Mouse (Mus musculus): ENCODE data around the gene Pcgf1. TPM values are rescaled to one million over a fixed set of nuclear protein-coding genes. Genes with fewer than 3 reads are reported as not detected.

The Pcgf1 gene
- polyA plus RNA-seq, 1 experiment from 2014 or later, result 25.1 TPM

GRCm38 (mm10) chr6:83117165-83117438, 39.4 kb downstream of the Pcgf1 start:
- Histone ChIP-seq H3K27ac (ENCODE audit: low read length) (no peak overlapping the region), H3K4me1 (ENCODE audit: control insufficient read depth, insufficient read depth, low read length) (peaks cover 24% of the 10 kb centered on the region), H3K9ac (ENCODE audit: low read length) (0 out of 2 replicates have a peak overlapping the region, but pooled peaks have one; percentile 93), H3K4me3 (replicated peaks; ENCODE audit: low read length) (no peak overlapping the region), H3K4me2 (ENCODE audit: low read depth, low read length) (no peak overlapping the region), H3K27me3 (ENCODE audit: control insufficient read depth, insufficient read depth, low read length) (no peaks in the 10 kb centered on the region), H3K36me3 (ENCODE audit: control insufficient read depth, insufficient read depth, low read length) (peaks cover 12% of the 10 kb centered on the region), H3K9me3 (replicated peaks; ENCODE audit: control insufficient read depth, low read length) (no peaks in the 10 kb centered on the region)
- ATAC-seq (ENCODE audit: insufficient read depth, low FRiP score), result no peak
- 72% methylated on average over 4 of the region's 4 CpGs for WGBS

GRCm38 (mm10) chr6:83117616-83118015, 39.9 kb downstream of the Pcgf1 start:
- WGBS, result 85% methylated on average over 13 of the region's 13 CpGs
- H3K27ac ChIP-seq (ENCODE audit: low read length), result no peak overlapping the region
- no peak overlapping the region for H3K4me3 ChIP-seq (replicated peaks; ENCODE audit: low read length)
- no peaks in the 10 kb centered on the region for H3K27me3 ChIP-seq (ENCODE audit: control insufficient read depth, insufficient read depth, low read length)
- H3K9ac ChIP-seq (ENCODE audit: low read length), result peak overlapping the region; percentile 25; the same call in 1 of the 2 replicates
- peaks cover 28% of the 10 kb centered on the region for H3K4me1 ChIP-seq (ENCODE audit: control insufficient read depth, insufficient read depth, low read length)
- H3K36me3 ChIP-seq (ENCODE audit: control insufficient read depth, insufficient read depth, low read length), result peaks cover 12% of the 10 kb centered on the region
- no peak for ATAC-seq (ENCODE audit: insufficient read depth, low FRiP score)
- no peak overlapping the region for H3K4me2 ChIP-seq (ENCODE audit: low read depth, low read length)
- H3K9me3 ChIP-seq (replicated peaks; ENCODE audit: control insufficient read depth, low read length), result no peaks in the 10 kb centered on the region

DNA sequence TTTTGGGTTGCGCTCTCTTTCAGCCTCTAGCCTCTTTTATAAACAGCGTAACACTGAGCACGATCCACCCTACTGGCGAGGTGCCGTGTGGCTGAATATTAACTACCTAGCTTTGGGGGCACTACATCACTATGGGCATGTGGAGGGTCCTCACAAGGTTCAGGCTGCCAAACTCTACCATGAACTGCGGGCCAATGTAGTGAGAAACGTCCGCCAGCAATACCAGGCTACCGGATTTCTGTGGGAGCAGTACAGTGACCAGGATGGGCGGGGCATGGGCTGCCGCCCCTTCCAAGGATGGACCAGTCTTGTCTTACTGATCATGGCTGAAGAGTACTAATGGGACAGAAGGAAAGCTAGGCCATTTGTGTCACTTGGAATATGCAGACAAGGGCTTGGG, 40.7 kb downstream of the Pcgf1 start:
- WGBS, result 78% methylated on average over 11 of the region's 11 CpGs
- peaks cover 34% of the 10 kb centered on the region for H3K4me1 ChIP-seq (ENCODE audit: control insufficient read depth, insufficient read depth, low read length)
- H3K27me3 ChIP-seq (ENCODE audit: control insufficient read depth, insufficient read depth, low read length), result no peaks in the 10 kb centered on the region
- peaks cover 12% of the 10 kb centered on the region for H3K36me3 ChIP-seq (ENCODE audit: control insufficient read depth, insufficient read depth, low read length)
- ATAC-seq (ENCODE audit: insufficient read depth, low FRiP score), result no peak
- H3K27ac ChIP-seq (ENCODE audit: low read length), result no peak overlapping the region
- H3K9ac ChIP-seq (ENCODE audit: low read length), result no peak overlapping the region
- H3K4me3 ChIP-seq (replicated peaks; ENCODE audit: low read length), result no peak overlapping the region
- no peak overlapping the region for H3K4me2 ChIP-seq (ENCODE audit: low read depth, low read length)
- H3K9me3 ChIP-seq (replicated peaks; ENCODE audit: control insufficient read depth, low read length), result no peaks in the 10 kb centered on the region

DNA sequence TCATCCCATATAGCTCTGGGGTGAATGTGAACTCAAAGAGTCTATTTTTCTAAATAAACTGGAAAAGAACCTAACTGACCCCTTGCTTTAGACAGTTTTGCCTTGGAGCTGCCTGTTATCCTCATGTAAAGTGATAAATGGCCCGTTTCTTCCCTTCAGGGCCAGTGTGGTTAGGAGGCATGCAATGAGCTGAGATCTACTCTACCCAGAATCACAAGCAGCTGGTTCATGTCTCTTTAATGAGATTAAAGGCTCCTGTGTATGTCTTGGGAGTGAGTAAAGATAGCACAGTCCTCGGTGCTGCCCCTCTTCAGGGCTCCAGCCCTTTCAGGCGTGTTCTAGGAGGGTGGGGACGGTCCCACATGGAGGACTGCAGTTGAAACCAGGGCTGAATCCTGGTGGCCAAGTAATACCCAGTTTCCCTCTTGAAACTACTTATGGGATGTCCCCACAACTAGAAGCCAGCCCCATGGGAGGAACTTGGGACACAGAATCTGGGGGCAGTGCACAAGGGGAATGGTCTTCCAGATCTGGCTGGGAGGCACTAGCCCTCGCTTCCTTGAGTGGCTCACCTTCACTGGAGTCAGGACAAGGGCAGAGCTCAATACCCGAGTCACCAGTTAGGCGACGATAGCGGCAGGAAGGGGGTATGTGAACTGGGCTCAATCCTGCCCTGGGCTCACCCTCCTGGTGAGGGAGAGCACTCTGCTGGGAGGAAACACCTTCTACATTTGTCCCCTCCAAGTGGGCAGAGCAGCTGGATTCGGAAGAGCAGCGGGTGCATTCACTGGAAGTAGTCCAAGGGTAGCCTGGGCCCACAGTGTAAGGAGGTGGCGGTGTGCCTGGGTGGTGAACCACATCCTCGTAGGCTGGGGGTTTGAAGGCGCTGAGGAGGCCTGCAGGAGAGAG, 41.4 kb downstream of the Pcgf1 start:
- peaks cover 12% of the 10 kb centered on the region for H3K36me3 ChIP-seq (ENCODE audit: control insufficient read depth, insufficient read depth, low read length)
- no peak overlapping the region for H3K4me3 ChIP-seq (replicated peaks; ENCODE audit: low read length)
- H3K9ac ChIP-seq (ENCODE audit: low read length), result no peak overlapping the region
- no peak for ATAC-seq (ENCODE audit: insufficient read depth, low FRiP score)
- no peaks in the 10 kb centered on the region for H3K9me3 ChIP-seq (replicated peaks; ENCODE audit: control insufficient read depth, low read length)
- H3K4me2 ChIP-seq (ENCODE audit: low read depth, low read length), result no peak overlapping the region
- no peaks in the 10 kb centered on the region for H3K27me3 ChIP-seq (ENCODE audit: control insufficient read depth, insufficient read depth, low read length)
- H3K4me1 ChIP-seq (ENCODE audit: control insufficient read depth, insufficient read depth, low read length), result peaks cover 37% of the 10 kb centered on the region
- 68% methylated on average over 14 of the region's 14 CpGs for WGBS
- no peak overlapping the region for H3K27ac ChIP-seq (ENCODE audit: low read length)

DNA sequence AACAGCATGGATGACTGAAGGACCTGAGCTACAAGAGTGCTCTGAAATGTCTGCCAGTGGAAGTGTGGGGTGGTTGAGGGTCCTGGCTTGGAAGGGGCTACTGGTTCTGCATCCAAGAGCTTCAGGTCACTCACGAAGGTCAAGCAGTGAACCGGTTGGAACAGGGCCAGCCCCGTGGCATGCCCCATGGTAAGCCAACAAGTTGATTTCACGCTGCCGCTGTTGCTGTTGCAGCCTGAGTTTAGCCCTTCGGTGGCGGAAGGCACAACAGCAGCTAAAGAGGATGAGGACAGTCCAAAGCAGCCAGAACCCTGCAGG, 42.0 kb downstream of the Pcgf1 start:
- H3K9ac ChIP-seq (ENCODE audit: low read length), result peak overlapping the region; percentile 17; the same call in 1 of the 2 replicates
- H3K4me2 ChIP-seq (ENCODE audit: low read depth, low read length), result peak overlapping the region; percentile 91
- H3K27ac ChIP-seq (ENCODE audit: low read length), result no peak overlapping the region

GRCm38 (mm10) chr6:83120930-83121862, 43.5 kb downstream of the Pcgf1 start, which contains the start of gene Wbp1:
Gene Wbp1, minus strand, starts transcription at chr6:83121559.
- peaks cover 12% of the 10 kb centered on the region for H3K36me3 ChIP-seq (ENCODE audit: control insufficient read depth, insufficient read depth, low read length)
- 1% methylated on average over 38 of the region's 38 CpGs for WGBS
- no peaks in the 10 kb centered on the region for H3K9me3 ChIP-seq (replicated peaks; ENCODE audit: control insufficient read depth, low read length)
- no peaks in the 10 kb centered on the region for H3K27me3 ChIP-seq (ENCODE audit: control insufficient read depth, insufficient read depth, low read length)
- H3K4me1 ChIP-seq (ENCODE audit: control insufficient read depth, insufficient read depth, low read length), result peaks cover 42% of the 10 kb centered on the region
- ATAC-seq (ENCODE audit: insufficient read depth, low FRiP score), result peak; percentile 95
- peak within 1 kb of the TSS; percentile 88 for H3K9ac ChIP-seq (ENCODE audit: low read length)
- H3K4me2 ChIP-seq (ENCODE audit: low read depth, low read length), result peak within 1 kb of the TSS; percentile 96
- H3K27ac ChIP-seq (ENCODE audit: low read length), result peak within 1 kb of the TSS; percentile 98
- peak within 1 kb of the TSS; percentile 77 for H3K4me3 ChIP-seq (replicated peaks; ENCODE audit: low read length)

More for the DNA sequence above, 42.0 kb downstream of the Pcgf1 start:
- Histone ChIP-seq H3K27me3 (ENCODE audit: control insufficient read depth, insufficient read depth, low read length) (no peaks in the 10 kb centered on the region), H3K9me3 (replicated peaks; ENCODE audit: control insufficient read depth, low read length) (no peaks in the 10 kb centered on the region), H3K4me3 (replicated peaks; ENCODE audit: low read length) (no peak overlapping the region), H3K4me1 (ENCODE audit: control insufficient read depth, insufficient read depth, low read length) (peaks cover 43% of the 10 kb centered on the region), H3K36me3 (ENCODE audit: control insufficient read depth, insufficient read depth, low read length) (peaks cover 12% of the 10 kb centered on the region)
- WGBS, result 74% methylated on average over 7 of the region's 7 CpGs
- ATAC-seq (ENCODE audit: insufficient read depth, low FRiP score), result no peak

GRCm38 (mm10) chr6:83121863-83122710, 44.4 kb downstream of the Pcgf1 start:
- H3K36me3 ChIP-seq (ENCODE audit: control insufficient read depth, insufficient read depth, low read length), result peaks cover 12% of the 10 kb centered on the region
- H3K27ac ChIP-seq (ENCODE audit: low read length), result peak overlapping the region; percentile 98
- peak overlapping the region; percentile 88 for H3K9ac ChIP-seq (ENCODE audit: low read length)
- peak overlapping the region; percentile 77 for H3K4me3 ChIP-seq (replicated peaks; ENCODE audit: low read length)
- peak overlapping the region; percentile 96 for H3K4me2 ChIP-seq (ENCODE audit: low read depth, low read length)
- peak; percentile 45; the same call in 1 of the 2 replicates for ATAC-seq (ENCODE audit: insufficient read depth, low FRiP score)
- 1% methylated on average over 51 of the region's 52 CpGs for WGBS
- no peaks in the 10 kb centered on the region for H3K9me3 ChIP-seq (replicated peaks; ENCODE audit: control insufficient read depth, low read length)
- H3K27me3 ChIP-seq (ENCODE audit: control insufficient read depth, insufficient read depth, low read length), result no peaks in the 10 kb centered on the region
- peaks cover 35% of the 10 kb centered on the region for H3K4me1 ChIP-seq (ENCODE audit: control insufficient read depth, insufficient read depth, low read length)

DNA sequence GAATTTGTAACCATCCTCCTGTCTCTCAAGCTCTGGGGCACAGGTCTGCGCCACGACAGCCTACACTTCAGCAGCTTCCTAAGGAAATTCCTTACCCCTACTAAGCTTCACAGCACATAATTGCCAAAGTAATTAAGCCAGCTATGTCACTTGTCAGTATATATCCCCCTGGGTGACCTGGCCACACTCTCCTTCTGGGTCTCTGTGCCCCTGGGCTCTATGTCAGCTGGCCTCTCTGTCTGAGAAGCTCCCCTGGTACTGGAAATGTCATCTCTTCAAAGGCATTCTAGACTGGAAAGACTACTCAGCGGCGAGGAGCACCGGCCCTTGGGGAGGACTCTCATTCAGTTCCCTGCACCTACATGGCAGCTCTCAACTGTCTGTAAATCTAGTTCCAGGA, 45.3 kb downstream of the Pcgf1 start:
- Histone ChIP-seq H3K27me3 (ENCODE audit: control insufficient read depth, insufficient read depth, low read length) (no peaks in the 10 kb centered on the region), H3K36me3 (ENCODE audit: control insufficient read depth, insufficient read depth, low read length) (peaks cover 9% of the 10 kb centered on the region), H3K9me3 (replicated peaks; ENCODE audit: control insufficient read depth, low read length) (no peaks in the 10 kb centered on the region), H3K4me3 (replicated peaks; ENCODE audit: low read length) (0 out of 2 replicates have a peak overlapping the region, but pooled peaks have one; percentile 3), H3K27ac (ENCODE audit: low read length) (no peak overlapping the region), H3K4me1 (ENCODE audit: control insufficient read depth, insufficient read depth, low read length) (peaks cover 35% of the 10 kb centered on the region), H3K9ac (ENCODE audit: low read length) (peak overlapping the region; percentile 35; the same call in 1 of the 2 replicates), H3K4me2 (ENCODE audit: low read depth, low read length) (no peak overlapping the region)
- no peak for ATAC-seq (ENCODE audit: insufficient read depth, low FRiP score)
- WGBS, result 81% methylated on average over 5 of the region's 5 CpGs

Data from stomach, embryonic 16.5 days (tissue).